Mouse (Mus musculus): ENCODE results near the gene Dync1i2. TPM values are rescaled to one million over a fixed set of nuclear protein-coding genes. Genes with fewer than 3 reads are reported as not detected.

The Dync1i2 gene
- polyA plus RNA-seq, 1 experiment from 2014 or later, result 78.5 TPM

- DNase-seq (ENCODE audit: low spot score) (no peak), ATAC-seq (replicated peaks; ENCODE audit: low FRiP score) (no peak)
- WGBS, result 57% methylated on average over 3 of the region's 3 CpGs
- no peak overlapping the region for H3K4me3 ChIP-seq (ENCODE audit: low read depth, low read length)
- no peaks in the 10 kb centered on the region for H3K27me3 ChIP-seq (replicated peaks; ENCODE audit: control insufficient read depth, insufficient read depth, low read length)
- no peaks in the 10 kb centered on the region for H3K36me3 ChIP-seq (ENCODE audit: control insufficient read depth, insufficient read depth, low read length)
- H3K4me1 ChIP-seq (replicated peaks; ENCODE audit: control insufficient read depth, insufficient read depth, low read length), result no peaks in the 10 kb centered on the region
- H3K27ac ChIP-seq (ENCODE audit: low read depth, low read length), result no peak overlapping the region
- H3K9me3 ChIP-seq (ENCODE audit: control insufficient read depth, low read length), result no peaks in the 10 kb centered on the region
- no peak overlapping the region for H3K9ac ChIP-seq (ENCODE audit: low read depth, low read length)
- H3K4me2 ChIP-seq, result no peak overlapping the region
Observed at GRCm38 (mm10) chr2:71198907-71199306, 12.6 kb upstream of the Dync1i2 start.

- Histone ChIP-seq H3K36me3 (ENCODE audit: control insufficient read depth, insufficient read depth, low read length) (no peaks in the 10 kb centered on the region), H3K4me1 (replicated peaks; ENCODE audit: control insufficient read depth, insufficient read depth, low read length) (no peaks in the 10 kb centered on the region), H3K27ac (ENCODE audit: low read depth, low read length) (no peak overlapping the region), H3K4me3 (ENCODE audit: low read depth, low read length) (no peak overlapping the region), H3K9me3 (ENCODE audit: control insufficient read depth, low read length) (no peaks in the 10 kb centered on the region), H3K9ac (ENCODE audit: low read depth, low read length) (no peak overlapping the region), H3K27me3 (replicated peaks; ENCODE audit: control insufficient read depth, insufficient read depth, low read length) (no peaks in the 10 kb centered on the region), H3K4me2 (no peak overlapping the region)
- ATAC-seq (replicated peaks; ENCODE audit: low FRiP score) (no peak), DNase-seq (ENCODE audit: low spot score) (no peak)
- 43% methylated on average over 4 of the region's 4 CpGs for WGBS
Observed at GRCm38 (mm10) chr2:71200485-71200884, 11.0 kb upstream of the Dync1i2 start.

- H3K9me3 ChIP-seq (ENCODE audit: control insufficient read depth, low read length), result no peaks in the 10 kb centered on the region
- 85% methylated on average over 2 of the region's 2 CpGs for WGBS
- DNase-seq (ENCODE audit: low spot score), result no peak
- no peaks in the 10 kb centered on the region for H3K36me3 ChIP-seq (ENCODE audit: control insufficient read depth, insufficient read depth, low read length)
- H3K27me3 ChIP-seq (replicated peaks; ENCODE audit: control insufficient read depth, insufficient read depth, low read length), result no peaks in the 10 kb centered on the region
- ATAC-seq (replicated peaks; ENCODE audit: low FRiP score), result no peak
- no peak overlapping the region for H3K4me3 ChIP-seq (ENCODE audit: low read depth, low read length)
- no peaks in the 10 kb centered on the region for H3K4me1 ChIP-seq (replicated peaks; ENCODE audit: control insufficient read depth, insufficient read depth, low read length)
- H3K9ac ChIP-seq (ENCODE audit: low read depth, low read length), result no peak overlapping the region
- no peak overlapping the region for H3K27ac ChIP-seq (ENCODE audit: low read depth, low read length)
- H3K4me2 ChIP-seq, result no peak overlapping the region
Observed at GRCm38 (mm10) chr2:71201886-71202285, 9.6 kb upstream of the Dync1i2 start.

- no peaks in the 10 kb centered on the region for H3K36me3 ChIP-seq (ENCODE audit: control insufficient read depth, insufficient read depth, low read length)
- H3K4me2 ChIP-seq, result peak overlapping the region; percentile 54
- H3K9ac ChIP-seq (ENCODE audit: low read depth, low read length), result peak overlapping the region; percentile 37; the same call in 1 of the 2 replicates
- no peaks in the 10 kb centered on the region for H3K4me1 ChIP-seq (replicated peaks; ENCODE audit: control insufficient read depth, insufficient read depth, low read length)
- DNase-seq (ENCODE audit: low spot score), result peak; percentile 42
- H3K4me3 ChIP-seq (ENCODE audit: low read depth, low read length), result peak overlapping the region; percentile 37
- H3K27me3 ChIP-seq (replicated peaks; ENCODE audit: control insufficient read depth, insufficient read depth, low read length), result no peaks in the 10 kb centered on the region
- 51% methylated on average over 16 of the region's 16 CpGs for WGBS
- ATAC-seq (replicated peaks; ENCODE audit: low FRiP score), result peak; percentile 69
- no peaks in the 10 kb centered on the region for H3K9me3 ChIP-seq (ENCODE audit: control insufficient read depth, low read length)
- H3K27ac ChIP-seq (ENCODE audit: low read depth, low read length), result peak overlapping the region; percentile 13; the same call in 1 of the 2 replicates
Observed at GRCm38 (mm10) chr2:71203819-71204432, 7.6 kb upstream of the Dync1i2 start.

GRCm38 (mm10) chr2:71209041-71209755 is 2.3 kb upstream of the Dync1i2 start:
- Histone ChIP-seq H3K27me3 (replicated peaks; ENCODE audit: control insufficient read depth, insufficient read depth, low read length) (no peaks in the 10 kb centered on the region), H3K4me1 (replicated peaks; ENCODE audit: control insufficient read depth, insufficient read depth, low read length) (0 out of 2 replicates have a peak, but pooled peaks cover 2% of the 10 kb centered on the region), H3K9me3 (ENCODE audit: control insufficient read depth, low read length) (no peaks in the 10 kb centered on the region), H3K4me3 (ENCODE audit: low read depth, low read length) (no peak overlapping the region), H3K36me3 (ENCODE audit: control insufficient read depth, insufficient read depth, low read length) (no peaks in the 10 kb centered on the region), H3K4me2 (no peak overlapping the region), H3K9ac (ENCODE audit: low read depth, low read length) (no peak overlapping the region), H3K27ac (ENCODE audit: low read depth, low read length) (no peak overlapping the region)
- DNase-seq (ENCODE audit: low spot score), result no peak
- no peak for ATAC-seq (replicated peaks; ENCODE audit: low FRiP score)
- WGBS, result 59% methylated on average over 5 of the region's 5 CpGs

- H3K9me3 ChIP-seq (ENCODE audit: control insufficient read depth, low read length), result no peaks in the 10 kb centered on the region
- no peaks in the 10 kb centered on the region; the same call in 1 of the 2 replicates for H3K36me3 ChIP-seq (ENCODE audit: control insufficient read depth, insufficient read depth, low read length)
- 92% methylated on average over 2 of the region's 2 CpGs for WGBS
- no peaks in the 10 kb centered on the region for H3K27me3 ChIP-seq (replicated peaks; ENCODE audit: control insufficient read depth, insufficient read depth, low read length)
- peak overlapping the region; percentile 94; the same call in 1 of the 2 replicates for H3K9ac ChIP-seq (ENCODE audit: low read depth, low read length)
- H3K27ac ChIP-seq (ENCODE audit: low read depth, low read length), result no peak overlapping the region
- ATAC-seq (replicated peaks; ENCODE audit: low FRiP score) (no peak), DNase-seq (ENCODE audit: low spot score) (no peak)
- 0 out of 2 replicates have a peak, but pooled peaks cover 2% of the 10 kb centered on the region for H3K4me1 ChIP-seq (replicated peaks; ENCODE audit: control insufficient read depth, insufficient read depth, low read length)
- peak overlapping the region; percentile 33; the same call in 1 of the 2 replicates for H3K4me2 ChIP-seq
- H3K4me3 ChIP-seq (ENCODE audit: low read depth, low read length), result peak overlapping the region; percentile 90
Observed at GRCm38 (mm10) chr2:71211096-71211495, 410 bp upstream of the Dync1i2 start.

GRCm38 (mm10) chr2:71212360-71212726 is 837 bp downstream of the Dync1i2 start:
- WGBS, result 2% methylated on average over 6 of the region's 6 CpGs
- peak overlapping the region; percentile 90 for H3K4me3 ChIP-seq (ENCODE audit: low read depth, low read length)
- ATAC-seq (replicated peaks; ENCODE audit: low FRiP score), result peak; percentile 42

GRCm38 (mm10) chr2:71221020-71221419 is 9.5 kb downstream of the Dync1i2 start:
- Histone ChIP-seq H3K4me2 (no peak overlapping the region), H3K36me3 (ENCODE audit: control insufficient read depth, insufficient read depth, low read length) (peaks cover 22% of the 10 kb centered on the region), H3K9ac (ENCODE audit: low read depth, low read length) (no peak overlapping the region), H3K27me3 (replicated peaks; ENCODE audit: control insufficient read depth, insufficient read depth, low read length) (no peaks in the 10 kb centered on the region), H3K27ac (ENCODE audit: low read depth, low read length) (no peak overlapping the region), H3K4me1 (replicated peaks; ENCODE audit: control insufficient read depth, insufficient read depth, low read length) (no peaks in the 10 kb centered on the region), H3K9me3 (ENCODE audit: control insufficient read depth, low read length) (no peaks in the 10 kb centered on the region), H3K4me3 (ENCODE audit: low read depth, low read length) (no peak overlapping the region)
- 84% methylated on average over 1 of the region's 1 CpGs for WGBS
- ATAC-seq (replicated peaks; ENCODE audit: low FRiP score) (no peak), DNase-seq (ENCODE audit: low spot score) (no peak)

More at GRCm38 (mm10) chr2:71212360-71212726, 837 bp downstream of the Dync1i2 start:
- H3K4me2 ChIP-seq, result peak overlapping the region; percentile 71
- 0 out of 2 replicates have a peak, but pooled peaks cover 2% of the 10 kb centered on the region for H3K4me1 ChIP-seq (replicated peaks; ENCODE audit: control insufficient read depth, insufficient read depth, low read length)
- peak overlapping the region; percentile 94 for H3K9ac ChIP-seq (ENCODE audit: low read depth, low read length)
- peak overlapping the region; percentile 47 for H3K27ac ChIP-seq (ENCODE audit: low read depth, low read length)
- no peaks in the 10 kb centered on the region for H3K27me3 ChIP-seq (replicated peaks; ENCODE audit: control insufficient read depth, insufficient read depth, low read length)
- H3K9me3 ChIP-seq (ENCODE audit: control insufficient read depth, low read length), result no peaks in the 10 kb centered on the region
- DNase-seq (ENCODE audit: low spot score), result no peak
- no peaks in the 10 kb centered on the region; the same call in 1 of the 2 replicates for H3K36me3 ChIP-seq (ENCODE audit: control insufficient read depth, insufficient read depth, low read length)

All from liver, embryonic 11.5 days (tissue).